Mouse (Mus musculus) adrenal gland (tissue): ENCODE results near the gene Asxl2.
"Not testable (repeated sequence)": the region's sequence is repeated elsewhere in the genome, so short reads cannot be mapped to it uniquely, and the experiment has no call there.

Experiments
- intact Hi-C: fragments of 180-260 bp; cut with DNase I; formaldehyde crosslinking; loops from one replicate; pipeline ENCODE4 v1.15.1; 2025

The Asxl2 gene

DNA sequence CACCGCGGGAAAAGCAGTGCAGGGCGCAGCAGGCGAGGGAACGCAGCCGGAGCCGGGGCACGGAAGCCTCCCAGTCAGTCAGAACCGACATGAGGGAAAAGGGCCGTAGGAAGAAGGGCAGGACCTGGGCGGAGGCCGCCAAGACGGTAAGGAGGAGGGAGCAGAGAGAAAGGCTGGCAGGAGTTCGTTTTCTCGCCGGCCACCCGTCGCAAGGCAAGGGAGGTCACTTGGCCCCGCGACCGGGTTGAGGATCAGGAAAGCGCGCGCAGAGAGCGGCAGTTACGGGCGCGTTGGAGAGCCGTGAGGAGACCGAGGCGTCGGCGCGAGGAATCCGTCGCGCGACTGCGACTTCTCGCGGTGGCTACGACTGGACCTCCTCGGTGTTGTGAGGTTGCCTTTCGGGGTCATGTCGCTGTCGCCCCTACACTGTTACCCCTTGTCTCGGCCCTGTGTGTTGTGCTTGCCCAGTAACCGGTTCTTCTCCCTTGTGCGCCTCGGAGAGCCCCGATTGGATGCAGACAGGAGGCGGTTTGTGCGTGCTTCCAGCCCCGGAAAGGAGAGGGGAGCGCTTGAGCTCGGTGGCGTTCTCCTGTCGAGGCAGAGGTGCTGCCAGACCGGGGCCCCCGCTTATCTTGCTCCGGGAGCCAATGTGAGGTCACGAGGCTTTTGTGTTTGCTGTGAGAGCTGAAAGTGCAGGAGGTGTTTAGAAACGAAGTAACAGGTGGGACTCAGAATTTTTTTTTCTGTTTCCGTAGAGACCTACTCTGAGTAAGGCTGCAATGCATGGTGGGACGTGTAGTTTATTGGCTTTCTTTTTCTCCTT, 621 bp downstream of the Asxl2 start:
- intact Hi-C loops: loop anchor here (10.0 kb wide), 1 partner anchor 1488 kb away; the partner anchor contains the start of gene Atad2b

- intact Hi-C loops: loop anchor here (10.0 kb wide), 1 partner anchor 1487 kb away; the partner anchor contains the start of gene Atad2b
Observed at GRCm38 (mm10) chr12:3427891-3428775, 1.5 kb downstream of the Asxl2 start.

DNA sequence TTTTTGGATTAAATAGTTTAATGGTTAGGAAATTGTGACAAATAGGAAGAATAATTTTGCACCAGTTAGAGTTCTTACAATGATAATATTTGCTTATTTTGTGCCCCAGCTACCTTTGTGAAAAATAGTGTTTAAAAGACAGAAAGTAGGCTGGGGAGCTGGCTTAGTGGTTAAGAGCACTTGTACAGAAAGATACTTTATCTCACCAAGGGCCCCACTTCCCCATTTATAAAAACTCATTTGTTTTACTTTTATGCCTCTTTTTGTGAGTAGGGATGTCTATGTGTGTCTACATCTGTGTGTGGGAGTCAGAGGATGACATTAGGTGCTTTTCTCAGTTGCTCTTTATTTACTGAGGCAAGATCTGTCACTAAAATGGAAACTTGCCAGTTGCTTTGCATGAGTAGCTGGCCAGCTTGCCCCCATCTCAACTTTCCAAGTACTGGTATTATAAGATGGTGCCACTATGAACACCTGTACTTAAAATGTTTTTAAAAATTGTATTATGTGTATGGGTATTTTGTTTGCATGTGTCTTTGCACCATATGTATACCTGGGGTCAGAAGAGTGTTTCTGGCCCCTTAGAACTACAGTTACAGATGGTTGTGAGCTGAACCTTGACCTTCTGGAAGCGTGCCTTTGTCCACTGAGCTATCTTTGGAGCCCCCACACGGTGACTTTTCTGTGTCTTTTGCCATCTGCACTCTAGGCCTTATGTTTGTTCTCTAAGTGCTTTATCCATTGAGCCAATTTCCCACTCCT, 3.2 kb downstream of the Asxl2 start:
- intact Hi-C loops: loop anchor here (10.0 kb wide), 1 partner anchor 1485 kb away; the partner anchor contains the start of gene Atad2b

DNA sequence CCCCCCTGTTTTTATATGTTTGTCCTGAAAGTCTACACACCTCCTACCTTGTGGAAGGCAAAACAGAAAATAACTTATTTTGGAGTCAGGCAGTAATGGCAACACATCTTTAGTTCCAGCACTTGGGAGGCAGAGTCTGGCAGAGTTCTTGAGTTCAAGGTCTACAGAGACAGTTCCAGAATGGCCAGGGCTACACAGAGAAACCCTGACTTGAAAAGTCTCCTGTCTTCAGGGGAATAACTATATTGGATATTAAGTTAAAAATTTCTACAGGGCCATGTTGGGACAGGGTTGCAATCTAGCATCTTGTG, 3.7 kb downstream of the Asxl2 start:
- intact Hi-C loops: no loop called here

- intact Hi-C loops: no loop called here
Observed at GRCm38 (mm10) chr12:3430985-3431384, 4.3 kb downstream of the Asxl2 start.

- intact Hi-C loops: no loop called here
Observed at GRCm38 (mm10) chr12:3433736-3434135, 7.1 kb downstream of the Asxl2 start.

DNA sequence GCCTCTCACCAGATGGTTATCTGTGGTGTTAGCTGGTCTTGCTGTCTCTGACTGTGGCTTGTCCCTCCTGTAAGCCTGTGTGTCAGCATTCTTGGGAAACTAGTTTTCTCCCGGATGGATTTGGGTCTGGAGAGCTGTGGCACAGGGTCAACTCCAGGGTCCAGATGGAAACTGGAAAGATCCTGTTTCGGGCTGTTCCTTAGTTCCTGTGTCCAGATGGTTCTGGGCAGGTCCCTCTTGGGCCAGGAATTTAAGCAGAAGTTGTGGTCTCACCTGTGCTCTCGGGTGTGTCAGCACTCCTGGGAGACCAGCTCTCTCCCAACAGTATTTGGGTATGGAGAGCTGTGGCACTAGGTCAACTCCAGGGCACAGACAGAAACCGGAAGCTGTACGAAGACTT, 9.8 kb downstream of the Asxl2 start:
- intact Hi-C loops: no loop called here

- intact Hi-C loops: no loop called here
Observed at GRCm38 (mm10) chr12:3437815-3438214, 11.2 kb downstream of the Asxl2 start.

DNA sequence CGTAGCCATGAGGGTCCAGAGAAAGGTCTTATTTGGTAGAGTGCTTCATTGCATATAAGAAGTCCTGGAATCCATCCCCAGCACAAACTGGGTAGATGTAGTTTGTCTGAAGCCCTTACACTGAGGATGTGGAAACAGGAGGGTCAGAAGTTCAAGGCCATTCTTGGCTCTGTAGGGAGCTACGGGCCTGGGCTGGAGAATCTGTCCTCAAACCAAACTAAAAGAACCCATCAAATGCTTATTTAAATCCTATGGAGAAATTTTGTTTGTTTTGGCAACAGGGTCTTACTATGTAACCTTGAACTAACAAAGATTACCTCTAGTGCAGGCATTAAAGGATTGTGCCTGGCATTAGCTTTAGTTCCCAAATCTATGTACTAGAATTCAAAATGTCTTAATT, 14.3 kb downstream of the Asxl2 start:
- intact Hi-C loops: no loop called here

- intact Hi-C loops: no loop called here
Observed at GRCm38 (mm10) chr12:3441361-3441760, 14.7 kb downstream of the Asxl2 start.

DNA sequence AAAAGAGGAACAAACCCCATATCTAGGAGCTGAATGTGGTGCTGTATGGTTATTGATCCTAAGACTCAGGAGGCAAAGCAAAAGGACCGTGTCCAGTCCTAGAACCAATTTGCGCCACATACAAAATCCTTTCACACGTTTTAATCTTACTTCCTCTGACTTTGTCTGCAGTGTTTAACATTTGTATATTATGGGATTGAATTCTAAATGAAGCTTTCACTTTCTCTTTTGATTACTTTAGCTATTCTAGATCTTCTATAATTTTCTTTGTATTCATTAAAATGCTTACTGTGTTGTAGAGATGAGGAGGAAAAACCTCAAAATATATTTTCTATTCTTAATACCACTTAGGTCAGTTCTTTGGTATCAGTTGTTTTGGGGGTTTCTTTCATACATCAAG, 26.9 kb downstream of the Asxl2 start:
- intact Hi-C loops: no loop called here

DNA sequence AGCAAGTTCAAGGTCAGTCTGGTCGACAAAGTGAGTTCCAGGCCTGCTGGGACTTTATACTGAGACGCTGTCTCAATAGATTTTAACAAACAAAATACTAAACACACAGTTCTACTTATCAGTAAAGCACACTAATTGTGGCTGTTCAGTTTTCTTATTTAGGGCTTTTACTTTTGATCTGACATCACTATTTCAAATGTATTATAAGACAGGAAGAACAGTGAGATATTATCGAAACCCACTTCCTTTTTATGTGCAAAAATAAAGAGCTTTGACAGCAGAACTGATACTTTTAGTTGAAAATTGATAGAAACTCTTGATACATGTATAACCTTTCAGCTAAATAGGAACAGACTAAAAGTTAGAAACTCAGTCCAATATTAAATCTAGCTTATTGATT, 36.4 kb downstream of the Asxl2 start:
- intact Hi-C loops: loop anchor here (10.0 kb wide), 1 partner anchor 182 kb away; no protein-coding TSS in a partner anchor

GRCm38 (mm10) chr12:3499662-3500061, 73.0 kb downstream of the Asxl2 start:
- intact Hi-C loops: no loop called here

- intact Hi-C loops: no loop called here
Observed at GRCm38 (mm10) chr12:3500071-3500470, 73.4 kb downstream of the Asxl2 start.

GRCm38 (mm10) chr12:3518665-3519297, 92.1 kb downstream of the Asxl2 start:
- intact Hi-C loops: no loop called here

GRCm38 (mm10) chr12:3521806-3522205, 95.1 kb downstream of the Asxl2 start:
- intact Hi-C loops: not testable (repeated sequence)

- intact Hi-C loops: no loop called here
Observed at GRCm38 (mm10) chr12:3525536-3525935, 98.9 kb downstream of the Asxl2 start.

DNA sequence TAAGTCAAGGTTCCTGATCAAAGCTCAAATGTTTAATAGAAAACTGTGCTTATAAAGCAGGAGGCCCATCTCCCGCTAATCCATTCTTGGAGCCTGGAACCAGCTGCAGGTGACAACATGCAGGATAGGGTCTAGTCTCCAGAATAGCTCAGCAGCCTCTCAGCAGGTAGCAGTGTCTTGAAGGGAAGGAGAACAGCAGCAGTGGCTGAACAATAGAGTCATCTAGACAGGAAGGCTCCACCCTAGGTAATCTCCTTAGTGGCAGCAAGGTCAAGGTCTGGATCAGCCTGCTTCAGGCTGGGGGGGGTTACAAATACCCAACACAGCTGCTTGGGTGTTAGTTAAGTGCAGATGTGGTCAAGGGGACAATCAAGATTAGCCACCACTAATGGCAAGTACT, 108.8 kb downstream of the Asxl2 start:
- intact Hi-C loops: not testable (repeated sequence)

- intact Hi-C loops: no loop called here
Observed at GRCm38 (mm10) chr12:3537616-3538015, 111.0 kb downstream of the Asxl2 start.

DNA sequence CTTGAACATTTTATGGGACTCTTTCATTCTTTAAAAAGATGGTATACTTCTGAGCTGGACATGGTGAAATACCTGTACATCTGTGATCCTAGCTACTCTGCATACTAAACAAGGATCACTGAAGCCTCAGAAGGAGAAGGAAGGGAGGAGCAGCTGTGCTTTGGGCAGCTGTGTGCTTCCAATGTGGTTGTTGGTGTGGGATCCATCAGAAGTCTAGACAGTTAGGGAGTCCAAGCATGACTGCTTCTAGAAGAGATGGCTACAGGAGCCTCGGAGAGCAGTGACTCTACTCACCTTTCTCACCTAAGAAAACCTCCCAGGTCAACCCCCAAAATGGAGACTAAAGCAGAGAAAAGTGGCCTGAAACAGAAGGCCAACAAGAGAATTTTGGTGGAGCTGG, 111.4 kb downstream of the Asxl2 start:
- intact Hi-C loops: no loop called here

- intact Hi-C loops: no loop called here
Observed at GRCm38 (mm10) chr12:3539605-3540004, 112.9 kb downstream of the Asxl2 start.
